ENCODE assay signal across 17 mouse cellular contexts in genomic region chr15:25910924-25911323, GRCm38 (mm10).
A peak's percentile ranks its signal among the peaks of the same experiment; 100 is the strongest.
DNase-seq lines count a peak whose midpoint lies in the region; ATAC-seq and TF ChIP-seq lines count a peak whose summit lies in the region.
"Had no signal": no experiment of that assay in that cellular context is flagged by ENCODE, and none has a peak within 500 bp of the region (broad histone marks: within the 10 kb centered on the region; RNA-seq: fewer than 3 reads in every experiment).

No protein-coding gene starts in this region.

- no peaks in the 10 kb centered on the region for H3K27me3 ChIP-seq in heart, embryonic 12.5 days (replicated peaks)
- peaks cover 14% of the 10 kb centered on the region for H3K27me3 ChIP-seq in megakaryocyte, embryonic 14.5 days (replicated peaks)
- H3K27me3 ChIP-seq: forebrain, embryonic 13.5 days; hindbrain, embryonic 15.5 days; kidney, embryonic 15.5 days; neural tube, embryonic 13.5 days had no signal

- DNase-seq in heart, adult 18-20 months = no peak
- no peak for DNase-seq in urinary bladder, adult 2 months (ENCODE audit: low spot score)
- DNase-seq: cerebellum, adult 11-12 months; cerebellum, postnatal 25 days; right cerebral cortex, postnatal 25 days had no signal

- H3K4me2 ChIP-seq in heart, embryonic 12.5 days = 0 out of 2 replicates have a peak overlapping the region, but pooled peaks have one; percentile 7
- H3K4me2 ChIP-seq: hindbrain, embryonic 15.5 days; kidney, embryonic 15.5 days; neural tube, embryonic 13.5 days had no signal

- H3K9ac ChIP-seq in heart, embryonic 12.5 days = no peak overlapping the region
- H3K9ac ChIP-seq: forebrain, embryonic 13.5 days; hindbrain, embryonic 15.5 days; kidney, embryonic 15.5 days; neural tube, embryonic 13.5 days had no signal

- peak overlapping the region; percentile 80 for H3K27ac ChIP-seq in heart, embryonic 12.5 days (ENCODE audit: poor library complexity, severe bottlenecking)
- peak overlapping the region; percentile 77 for H3K27ac ChIP-seq in bone marrow, adult 2 months (ENCODE audit: control insufficient read depth, insufficient read depth, low read depth, low read length, poor library complexity)
- H3K27ac ChIP-seq in macrophage = peak overlapping the region; percentile 97
- H3K27ac ChIP-seq: embryonic facial prominence, embryonic 10.5 days; forebrain, embryonic 13.5 days; hindbrain, embryonic 15.5 days; kidney, embryonic 15.5 days; neural tube, embryonic 13.5 days had no signal

- H3K4me3 ChIP-seq in heart, embryonic 12.5 days = no peak overlapping the region
- peak overlapping the region; percentile 87 for H3K4me3 ChIP-seq in megakaryocyte, embryonic 14.5 days (replicated peaks)
- H3K4me3 ChIP-seq in bone marrow, adult 2 months (replicated peaks; ENCODE audit: control insufficient read depth, low read depth, low read length) = peak overlapping the region; percentile 10
- H3K4me3 ChIP-seq in macrophage (ENCODE audit: inconsistent target) = peak overlapping the region; percentile 15
- H3K4me3 ChIP-seq: embryonic facial prominence, embryonic 10.5 days; forebrain, embryonic 13.5 days; hindbrain, embryonic 15.5 days; kidney, embryonic 15.5 days; neural tube, embryonic 13.5 days had no signal

- ATAC-seq in heart, embryonic 12.5 days (ENCODE audit: insufficient number of reproducible peaks, low FRiP score) = no peak
- no peak for ATAC-seq in megakaryocyte, adult 5-6 weeks (ENCODE audit: poor library complexity, severe bottlenecking)
- ATAC-seq: intestine, embryonic 16.5 days; lung, postnatal 0 days had no signal

- H3K79me2 ChIP-seq in macrophage (ENCODE audit: inconsistent target) = peaks cover 86% of the 10 kb centered on the region

- H3K36me3 ChIP-seq in heart, embryonic 12.5 days = no peaks in the 10 kb centered on the region
- no peaks in the 10 kb centered on the region for H3K36me3 ChIP-seq in megakaryocyte, embryonic 14.5 days (replicated peaks; ENCODE audit: low read length)
- H3K36me3 ChIP-seq in macrophage (ENCODE audit: inconsistent target) = no peaks in the 10 kb centered on the region
- H3K36me3 ChIP-seq: embryonic facial prominence, embryonic 10.5 days; hindbrain, embryonic 15.5 days; kidney, embryonic 15.5 days; neural tube, embryonic 13.5 days had no signal

- no peak for TF ChIP-seq CTCF in bone marrow, adult 2 months (IDR thresholded peaks at IDR 0.05; ENCODE audit: control insufficient read depth, insufficient read depth, low read length)

- peaks cover 52% of the 10 kb centered on the region for H3K4me1 ChIP-seq in heart, embryonic 12.5 days (replicated peaks)
- H3K4me1 ChIP-seq in megakaryocyte, embryonic 14.5 days = peaks cover 29% of the 10 kb centered on the region
- H3K4me1 ChIP-seq in bone marrow, adult 2 months (ENCODE audit: control insufficient read depth, insufficient read depth, low read length) = peaks cover 8% of the 10 kb centered on the region
- H3K4me1 ChIP-seq: neural tube, embryonic 13.5 days had no signal

- no peaks in the 10 kb centered on the region for H3K9me3 ChIP-seq in heart, embryonic 12.5 days (replicated peaks)
- H3K9me3 ChIP-seq in megakaryocyte, embryonic 14.5 days = no peaks in the 10 kb centered on the region
- H3K9me3 ChIP-seq: embryonic facial prominence, embryonic 10.5 days; forebrain, embryonic 13.5 days; hindbrain, embryonic 15.5 days; kidney, embryonic 15.5 days; neural tube, embryonic 13.5 days had no signal

- WGBS in heart, embryonic 12.5 days = 38% methylated on average over 1 of the region's 1 CpGs
- 9% methylated on average over 1 of the region's 1 CpGs for WGBS in bone marrow, adult 2 months
- 19% methylated on average over 1 of the region's 1 CpGs for WGBS in macrophage (ENCODE audit: missing documents)

- TF ChIP-seq POLR2A in bone marrow, adult 2 months (IDR thresholded peaks at IDR 0.05; ENCODE audit: borderline replicate concordance, control insufficient read depth, low read depth, low read length) = no peak
